ENCODE assay signal across 17 mouse cellular contexts in the genomic region with DNA sequence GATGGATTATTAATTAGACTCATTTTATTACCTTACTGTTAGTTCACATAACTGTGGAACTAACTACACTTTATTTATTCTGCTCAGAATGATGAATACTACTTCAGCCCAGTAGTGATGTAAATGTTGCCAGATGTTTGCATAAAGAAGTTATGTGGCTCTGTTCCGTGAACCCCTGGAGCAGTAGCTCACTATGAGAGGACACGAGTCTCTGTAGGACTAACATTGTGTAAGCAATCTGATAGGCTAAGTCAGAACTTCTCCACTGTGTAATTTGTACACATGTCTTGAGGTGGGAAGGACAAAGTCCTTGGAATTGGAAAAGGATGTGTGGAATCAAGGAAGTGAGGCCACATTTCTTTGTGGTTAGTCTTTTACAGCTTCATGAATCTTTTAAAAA. TPM values are rescaled to one million over a fixed set of nuclear protein-coding genes. Genes with fewer than 3 reads are reported as not detected.
"Had no signal": no experiment of that assay in that cellular context is flagged by ENCODE, and none has a peak within 500 bp of the region (broad histone marks: within the 10 kb centered on the region; RNA-seq: fewer than 3 reads in every experiment).

No protein-coding gene starts in this region.

- ATAC-seq: intestine, embryonic 16.5 days; liver, embryonic 12.5 days; midbrain, embryonic 13.5 days had no signal

- H3K4me3 ChIP-seq: limb, embryonic 15.5 days; liver, embryonic 12.5 days; megakaryocyte, embryonic 14.5 days; midbrain, embryonic 13.5 days; myocyte; neural tube, embryonic 15.5 days had no signal

- H3K36me3 ChIP-seq: limb, embryonic 15.5 days; liver, embryonic 12.5 days; midbrain, embryonic 13.5 days; neural tube, embryonic 15.5 days had no signal

- H3K27ac ChIP-seq: limb, embryonic 15.5 days; liver, embryonic 12.5 days; macrophage; midbrain, embryonic 13.5 days; neural tube, embryonic 15.5 days had no signal

- H3K4me1 ChIP-seq: limb, embryonic 15.5 days; liver, embryonic 12.5 days; megakaryocyte, embryonic 14.5 days; midbrain, embryonic 13.5 days; neural tube, embryonic 15.5 days had no signal

- H3K9me3 ChIP-seq: limb, embryonic 15.5 days; liver, embryonic 12.5 days; midbrain, embryonic 13.5 days; neural tube, embryonic 15.5 days had no signal

- H3K4me2 ChIP-seq: limb, embryonic 15.5 days; liver, embryonic 12.5 days; lung, embryonic 14.5 days; midbrain, embryonic 13.5 days; neural tube, embryonic 15.5 days had no signal

- DNase-seq: kidney, adult 8-10 months; kidney, postnatal 36 days; layer of hippocampus, adult 9-11 months; lung, embryonic 14.5 days; lung, postnatal 14 days; retina, postnatal 1 day; right cerebral cortex, postnatal 4 days; spleen, adult 18-20 months; thymus, postnatal 36 days had no signal

- H3K9ac ChIP-seq: limb, embryonic 15.5 days; liver, embryonic 12.5 days; lung, embryonic 14.5 days; midbrain, embryonic 13.5 days; neural tube, embryonic 15.5 days had no signal

- H3K27me3 ChIP-seq: limb, embryonic 15.5 days; liver, embryonic 12.5 days; megakaryocyte, embryonic 14.5 days; midbrain, embryonic 13.5 days; neural tube, embryonic 15.5 days had no signal

RNA-seq across cellular contexts. Expression of gene Efcab1, which starts 45.5 kb away (rescaled TPM):
- polyA plus RNA-seq: macrophage, myocyte had no signal
